Mouse (Mus musculus) retina, postnatal 1 day (tissue): ENCODE measurements at regions not wholly inside any gene's neighbourhood (a gene's known extent, or its start where the extent isn't known, plus 50 kb on each side); places are given as distances from the start of the nearest gene placed in this dataset.
"Not testable (repeated sequence)": the region's sequence is repeated elsewhere in the genome, so short reads cannot be mapped to it uniquely, and the experiment has no call there.

Source experiments
- DNase-seq: peaks from one replicate; pipeline ENCODE4 v3.0.0-alpha.2; 2012

DNA sequence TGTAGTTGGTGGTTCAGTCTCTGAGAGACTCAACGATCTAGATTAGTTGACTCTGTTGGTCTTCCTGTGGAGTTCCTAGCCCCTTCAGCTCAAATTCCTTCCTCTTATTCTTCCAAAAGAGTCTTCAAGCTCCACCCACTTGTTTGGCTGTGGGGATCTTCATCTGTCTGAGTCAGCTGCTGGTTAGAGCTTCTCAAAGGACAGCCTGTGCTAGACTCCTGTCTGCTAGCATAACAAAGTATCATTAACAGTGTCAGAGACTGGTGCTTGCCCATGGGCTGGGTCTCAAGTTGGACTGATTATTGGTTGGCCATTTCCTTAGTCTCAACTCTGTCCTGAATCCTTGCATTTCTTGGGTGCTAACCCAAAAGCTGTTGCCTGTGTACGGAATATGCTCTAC is 429.7 kb upstream of the Dab2 start:
- no peak for DNase-seq

DNA sequence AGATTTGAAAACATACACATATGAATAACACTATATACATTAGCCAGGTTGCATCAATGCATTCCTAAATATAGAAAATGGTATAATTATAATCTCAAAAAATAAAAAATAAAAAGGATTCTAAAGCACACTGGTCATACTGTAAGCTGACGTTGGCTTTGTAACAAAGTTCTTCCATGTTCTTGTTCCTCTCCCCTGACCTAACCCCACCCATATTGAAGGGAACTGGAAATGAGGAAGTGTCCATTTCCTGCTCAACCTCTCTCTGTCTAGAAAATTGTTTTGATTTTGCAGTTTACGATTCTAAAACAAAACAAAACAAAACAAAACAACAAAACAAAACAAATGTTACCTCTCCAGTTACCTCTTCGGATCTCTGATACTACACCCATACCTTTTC is 427.5 kb upstream of the Dab2 start:
- no peak for DNase-seq

DNA sequence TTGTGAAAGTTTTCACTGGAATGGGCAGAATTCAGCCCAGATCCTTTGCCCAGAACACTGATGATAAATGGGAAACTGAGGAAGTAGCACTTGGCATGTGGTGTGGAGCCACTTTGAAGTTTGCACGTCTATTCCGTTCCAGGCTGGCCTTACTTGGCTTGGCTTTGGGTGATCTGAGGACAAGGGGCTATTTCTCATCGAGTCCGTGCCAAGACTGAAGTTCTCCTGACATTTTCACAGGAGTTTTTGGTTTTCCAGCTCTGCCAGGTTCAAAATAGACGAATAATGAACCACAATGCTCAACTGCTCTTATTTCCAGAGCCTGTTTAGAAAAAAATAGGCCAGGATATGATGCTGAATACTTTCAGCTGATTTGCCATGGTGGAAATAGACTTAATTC is 421.8 kb upstream of the Dab2 start:
- no peak for DNase-seq

DNA sequence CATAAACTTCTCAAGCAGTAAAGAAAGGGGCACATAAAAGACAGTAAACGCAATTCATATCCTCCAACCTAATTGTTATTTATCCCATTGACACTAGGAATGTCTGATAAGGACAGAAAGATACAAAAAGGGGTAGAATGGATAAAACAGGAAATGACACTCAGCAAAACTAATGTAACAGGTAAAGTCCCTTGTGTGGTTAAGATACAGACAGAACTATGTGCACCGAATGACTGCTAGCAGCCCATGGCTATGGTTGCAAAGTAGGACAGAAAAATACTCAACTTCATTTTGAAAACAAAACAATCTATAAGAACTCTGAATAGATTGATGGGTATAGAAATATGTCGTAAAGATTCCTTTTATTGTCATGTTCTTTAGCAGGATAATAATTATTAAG is 408.4 kb upstream of the Dab2 start:
- DNase-seq: no peak

DNA sequence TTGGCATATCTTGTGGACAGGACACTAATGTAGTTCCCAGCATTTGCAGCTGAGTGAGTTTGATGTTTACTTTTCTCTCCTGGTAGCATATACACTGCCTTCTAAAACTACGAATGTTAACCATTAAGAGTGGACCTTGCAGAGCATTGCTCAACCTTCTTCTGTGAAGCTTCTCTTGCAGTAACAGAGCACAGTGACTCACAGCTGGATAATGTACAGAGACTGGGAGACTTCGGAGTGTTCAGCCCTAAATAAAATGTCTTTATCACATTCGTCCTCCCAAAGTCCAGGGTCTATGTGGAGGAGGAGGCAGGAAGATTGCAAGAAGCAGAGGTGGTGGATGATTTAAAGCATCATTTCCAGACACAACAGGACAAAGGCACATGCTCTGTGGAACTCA is 407.6 kb upstream of the Dab2 start:
- DNase-seq: no peak

DNA sequence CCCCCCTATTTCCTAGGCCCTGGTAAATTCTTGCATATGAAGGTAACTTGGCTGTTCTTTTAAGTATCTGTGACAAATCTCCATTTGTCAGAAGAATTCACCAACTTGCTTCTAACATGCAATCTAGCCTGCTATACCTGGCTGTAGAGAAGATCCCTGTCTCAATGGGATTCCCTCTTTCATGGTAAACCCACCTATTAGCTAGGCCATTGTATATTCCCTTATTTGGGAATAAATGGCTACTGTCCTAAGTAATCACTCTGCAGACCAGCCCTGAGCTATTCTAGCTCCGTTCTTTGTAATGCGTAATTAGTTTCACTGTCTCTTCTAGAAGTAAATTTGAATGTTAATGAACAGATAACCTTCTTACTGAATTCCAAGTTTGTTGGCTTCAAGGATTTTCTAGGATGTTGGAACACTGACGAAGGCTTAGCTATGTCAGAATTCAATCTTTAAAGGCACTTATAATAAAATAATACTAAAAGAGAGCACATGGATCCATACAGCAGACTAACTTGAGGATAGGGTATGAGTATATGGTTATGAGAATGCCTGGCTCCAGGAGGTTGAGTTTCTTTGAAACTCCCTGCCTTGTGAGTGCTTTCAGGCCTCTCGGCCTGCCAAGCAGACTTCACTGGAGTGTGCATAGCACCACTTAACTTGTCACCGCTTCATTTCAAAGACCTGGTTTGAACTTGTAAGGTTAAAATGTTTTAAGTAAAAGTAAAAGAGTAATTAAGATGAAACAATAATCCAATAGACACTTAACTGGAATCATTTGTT is 403.7 kb upstream of the Dab2 start:
- not testable (repeated sequence) for DNase-seq

DNA sequence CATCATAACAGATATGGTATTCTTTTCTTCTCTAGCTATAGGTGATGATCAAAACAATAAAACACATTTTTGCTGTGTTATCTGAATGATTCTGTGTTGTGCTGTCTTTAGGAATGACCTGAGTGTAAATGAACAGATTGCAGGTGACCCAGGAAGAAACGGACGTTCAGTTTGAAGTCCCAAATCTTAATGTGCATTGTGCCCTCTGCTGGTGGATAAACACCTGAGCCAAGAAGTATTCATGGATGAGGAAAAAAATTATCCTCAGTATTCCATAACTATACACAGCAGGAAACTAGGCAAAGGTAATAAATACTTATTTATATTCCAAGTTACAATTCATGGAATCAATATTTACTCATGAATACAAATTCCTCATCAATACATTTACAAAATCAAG is 384.3 kb upstream of the Dab2 start:
- peak; percentile 45 for DNase-seq

DNA sequence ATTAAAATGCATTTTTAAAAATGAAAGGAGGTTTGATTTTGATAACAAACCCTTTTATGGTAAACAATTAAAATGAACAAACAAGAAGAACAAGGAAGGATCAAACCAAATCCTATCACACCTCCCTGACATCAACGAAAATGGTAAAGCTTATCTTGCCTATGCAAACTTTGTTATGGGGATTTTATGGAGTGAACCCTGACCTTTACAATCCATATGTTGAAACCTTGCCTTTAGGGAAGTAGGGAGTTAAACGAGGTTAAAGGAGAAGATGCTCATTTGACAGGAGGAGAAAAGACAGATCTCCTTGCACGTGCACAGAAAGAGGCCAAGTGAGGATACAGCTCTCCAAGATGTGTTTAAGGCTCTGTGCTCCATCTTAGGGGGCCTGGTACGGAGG is 379.5 kb upstream of the Dab2 start:
- DNase-seq: no peak

DNA sequence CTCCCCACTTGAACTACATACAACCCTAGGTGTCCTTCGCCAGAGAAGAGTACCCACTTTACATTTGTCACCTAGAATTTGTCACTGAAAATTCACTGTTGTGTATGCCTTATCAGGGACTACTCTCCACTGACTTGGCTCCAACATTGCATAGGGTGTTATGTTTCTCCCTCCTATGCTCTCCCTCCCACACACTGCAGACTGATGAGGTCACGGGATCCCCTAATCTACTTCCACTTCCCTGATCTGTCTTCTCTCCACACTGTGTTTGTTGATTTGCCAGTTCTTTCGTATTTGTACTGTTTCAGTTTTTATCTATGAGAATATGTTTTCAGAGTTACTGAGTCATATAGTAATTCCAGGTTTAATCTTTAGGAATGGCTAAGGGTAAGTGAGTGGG is 371.8 kb upstream of the Dab2 start:
- DNase-seq: no peak

DNA sequence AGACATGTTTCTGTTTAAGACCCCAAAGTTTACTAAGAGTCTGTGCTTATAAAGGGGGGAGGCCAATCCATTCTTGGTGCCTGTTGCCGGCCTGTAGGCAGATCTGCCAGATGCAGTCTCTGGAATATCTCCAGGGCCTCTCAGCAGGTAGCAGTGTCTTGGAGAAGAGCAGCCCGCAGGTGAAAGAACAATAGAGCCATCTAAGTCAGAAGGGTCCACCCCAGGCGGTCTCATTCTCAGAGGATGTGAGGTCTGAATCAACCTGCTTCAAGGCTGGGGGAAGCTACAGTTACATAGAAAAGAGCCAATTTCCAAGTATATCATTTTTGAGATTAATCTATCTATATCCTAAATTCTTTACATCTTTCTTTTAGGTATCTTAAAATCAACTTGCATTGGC is 366.0 kb upstream of the Dab2 start:
- no peak for DNase-seq

DNA sequence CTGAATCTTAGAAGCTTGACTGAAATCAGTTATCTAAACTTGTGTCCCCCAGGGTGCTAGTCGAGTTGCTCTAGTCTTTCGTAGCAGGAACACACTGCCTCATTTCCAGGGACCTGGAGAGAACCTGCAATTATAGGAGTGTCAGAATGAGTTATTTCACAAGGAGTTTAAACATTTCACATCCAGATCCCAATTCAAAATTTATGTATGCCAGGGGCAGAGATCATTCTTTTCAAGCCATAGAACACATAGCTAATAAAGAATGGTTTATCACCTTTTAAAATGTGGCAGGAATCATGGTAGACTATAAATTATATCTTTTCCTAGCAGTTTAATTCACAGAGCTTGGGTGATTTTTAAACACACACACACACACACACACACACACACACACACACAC is 358.6 kb upstream of the Dab2 start:
- DNase-seq: no peak

DNA sequence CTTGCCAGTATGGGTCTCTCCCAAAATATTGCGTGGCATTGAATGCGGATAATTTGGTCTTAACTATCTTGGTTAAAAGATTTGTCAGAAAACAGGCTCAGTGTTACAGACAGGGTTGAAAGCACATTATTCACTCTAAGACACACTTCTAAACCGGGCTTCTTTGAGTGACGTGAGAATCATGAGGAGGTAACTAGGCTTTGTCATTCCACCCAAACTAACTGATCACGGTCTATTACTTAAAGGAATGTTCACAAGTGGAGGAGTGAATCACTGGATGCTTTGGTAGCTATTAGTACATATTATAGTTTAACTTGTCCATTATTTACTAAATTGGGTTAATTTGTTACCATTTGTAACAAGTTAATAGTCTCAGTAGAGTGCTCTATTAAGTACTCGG is 352.9 kb upstream of the Dab2 start:
- DNase-seq: no peak

DNA sequence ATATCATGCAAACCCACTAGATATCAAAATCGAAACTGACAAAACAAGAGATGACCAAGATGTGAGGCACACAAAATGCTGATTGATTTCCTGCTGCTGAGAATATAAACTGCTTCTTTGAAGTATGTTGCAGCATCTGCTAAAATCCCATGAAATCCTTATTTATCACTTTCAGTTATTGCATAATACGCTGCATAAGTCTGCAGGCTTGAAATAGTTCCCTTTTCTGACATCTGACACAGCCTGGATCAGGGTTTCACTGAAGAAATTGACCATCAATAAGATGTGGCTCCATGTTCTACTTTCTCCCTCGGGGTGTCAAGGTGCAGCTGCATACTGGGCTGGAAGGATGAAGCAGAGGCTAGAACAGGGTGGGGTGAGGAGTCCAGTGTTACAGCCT is 348.7 kb upstream of the Dab2 start:
- DNase-seq: no peak

DNA sequence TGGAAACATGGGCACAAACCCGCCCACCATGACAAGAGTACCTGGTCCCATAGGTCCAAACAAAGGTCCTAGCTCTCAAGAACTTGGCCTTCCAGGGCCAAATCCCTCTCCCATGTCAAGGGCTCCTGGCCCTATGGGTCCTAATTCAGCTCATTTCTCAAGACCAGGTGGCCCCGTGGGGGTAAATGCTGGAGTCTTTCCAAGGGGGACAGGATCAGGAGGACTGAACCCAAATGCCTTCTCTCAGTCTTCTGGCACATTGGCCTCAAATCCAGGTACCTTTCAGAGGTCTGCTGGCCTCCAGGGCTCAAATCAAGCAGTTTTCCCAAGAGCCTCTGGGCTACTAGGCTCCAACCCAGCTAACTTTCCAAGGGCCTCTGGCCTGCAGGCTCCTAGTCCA is 347.9 kb upstream of the Dab2 start:
- not testable (repeated sequence) for DNase-seq

DNA sequence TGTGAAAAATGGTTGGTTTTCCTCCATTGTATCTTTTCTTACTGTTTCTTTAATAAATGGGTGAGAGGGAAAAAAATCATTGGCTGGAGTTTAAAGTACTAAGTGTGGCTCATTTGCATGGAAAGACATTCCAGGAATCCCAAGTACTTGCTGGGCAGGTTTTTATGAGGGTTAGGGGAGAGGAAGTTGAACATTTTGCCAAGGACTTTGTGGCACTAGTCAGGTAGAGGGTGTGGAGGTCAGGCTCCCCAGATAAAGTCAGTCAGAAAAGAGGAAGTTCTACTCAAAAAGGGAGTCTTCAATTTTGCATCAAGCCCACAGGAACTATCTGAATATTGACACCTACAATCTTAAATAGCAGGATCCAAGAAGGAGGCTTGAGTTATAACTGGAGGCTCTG is 346.5 kb upstream of the Dab2 start:
- DNase-seq: no peak

DNA sequence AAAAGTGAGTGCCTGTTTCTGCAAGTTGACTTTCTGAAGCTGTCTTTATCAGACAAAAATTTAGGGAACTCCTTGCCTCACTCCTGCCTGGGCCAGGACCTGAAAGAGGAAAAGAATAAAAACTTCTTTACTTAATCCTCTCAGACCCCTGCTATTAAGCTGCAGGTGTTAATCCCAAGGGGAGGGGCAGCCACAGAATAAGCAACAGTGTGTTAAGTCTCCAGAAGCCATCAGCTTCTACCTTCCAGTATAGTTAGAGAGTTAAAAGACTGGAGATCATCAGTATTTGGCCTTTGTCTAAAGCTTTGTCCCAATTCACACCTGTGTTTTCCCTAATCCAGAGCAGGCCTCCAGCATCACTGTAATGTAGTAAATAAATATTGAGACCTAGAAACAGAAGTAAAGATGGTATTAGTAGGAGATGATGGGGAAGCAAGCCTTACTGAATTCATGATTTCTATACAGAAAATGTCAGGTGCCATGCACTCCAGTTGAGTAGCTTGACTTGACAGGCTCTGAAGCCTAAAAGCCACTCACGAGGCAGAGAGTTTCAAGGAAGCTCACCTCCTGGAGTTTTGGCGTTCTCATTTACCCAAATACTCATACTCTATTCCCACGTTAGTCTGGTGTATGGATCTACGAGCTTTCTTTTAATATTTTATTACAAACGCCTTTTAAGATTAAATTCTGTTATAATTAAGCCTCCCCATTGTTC is 308.1 kb upstream of the Dab2 start:
- no peak for DNase-seq

DNA sequence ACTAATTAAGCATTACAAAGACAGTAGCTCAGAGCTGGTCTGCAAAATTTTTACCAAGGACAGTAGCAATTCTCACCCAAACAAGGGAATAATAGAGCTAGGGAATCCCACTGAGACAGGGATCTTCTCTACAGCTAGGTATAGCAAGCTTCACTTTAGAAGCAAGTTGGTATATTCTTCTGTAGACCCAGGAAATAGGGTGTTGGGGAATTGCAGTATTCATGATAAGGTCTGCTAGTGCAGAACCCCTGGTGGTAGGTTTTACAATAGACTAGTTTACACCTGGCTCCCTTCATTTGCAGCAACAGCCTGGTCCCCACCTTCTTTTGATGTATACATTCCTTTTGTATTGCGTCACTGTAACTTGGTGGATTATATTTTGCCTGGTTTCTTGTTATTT is 307.4 kb upstream of the Dab2 start:
- DNase-seq: not testable (repeated sequence)

DNA sequence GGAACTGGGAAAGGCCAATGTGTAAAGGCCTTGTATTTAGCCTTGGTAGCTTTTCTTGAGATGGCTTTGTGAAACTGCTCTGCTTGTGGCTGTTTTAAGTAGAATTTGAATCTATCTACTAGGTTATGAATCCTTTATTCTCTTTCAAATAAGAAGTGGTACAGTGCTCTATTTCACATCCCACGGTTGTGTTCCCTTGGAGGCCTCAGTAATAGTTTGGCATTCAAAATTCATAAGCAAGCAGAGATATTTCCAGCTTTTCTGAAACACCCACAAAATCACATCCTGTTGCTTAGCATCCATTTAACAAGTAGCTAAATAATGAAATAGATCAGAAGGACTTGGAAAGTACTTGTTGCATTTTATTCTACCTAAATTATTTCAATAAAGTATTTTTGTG is 298.8 kb upstream of the Dab2 start:
- DNase-seq: no peak

DNA sequence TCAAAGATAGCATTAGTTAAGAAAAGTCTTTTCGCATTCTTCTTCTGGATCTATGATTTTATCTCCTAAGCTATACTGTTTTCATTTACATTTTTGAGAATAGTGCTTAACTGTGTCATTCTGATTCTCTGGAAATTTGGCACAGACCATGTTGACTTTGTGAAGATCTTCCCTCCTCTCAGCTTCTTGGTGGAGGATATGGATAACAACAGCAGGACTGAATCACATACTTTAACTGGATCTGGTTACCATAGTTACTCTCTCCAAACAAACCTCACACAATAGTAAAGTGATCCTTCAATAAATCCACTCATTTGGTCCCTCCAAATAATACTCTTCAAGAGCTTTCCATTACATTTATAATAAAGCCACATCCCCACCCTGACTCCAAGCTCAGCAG is 298.2 kb upstream of the Dab2 start:
- DNase-seq: no peak

DNA sequence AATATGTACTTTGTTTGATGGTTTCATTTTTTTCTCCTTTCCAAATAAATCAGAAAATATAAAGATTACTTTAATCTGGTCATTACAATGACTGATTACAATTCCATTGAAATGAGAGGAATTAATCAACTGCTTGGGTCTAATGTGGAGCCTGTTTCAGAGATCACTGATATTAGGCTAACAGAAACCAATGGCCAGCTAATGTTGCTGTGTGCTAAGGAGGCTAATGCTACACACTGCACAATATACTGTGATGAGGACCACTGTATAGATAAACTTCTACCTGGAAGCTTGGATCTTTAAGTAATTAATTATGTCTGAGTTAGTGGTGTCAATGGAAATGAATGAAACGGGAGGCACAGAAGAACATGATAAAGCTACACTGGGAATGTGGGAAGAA is 284.6 kb upstream of the Dab2 start:
- no peak for DNase-seq

DNA sequence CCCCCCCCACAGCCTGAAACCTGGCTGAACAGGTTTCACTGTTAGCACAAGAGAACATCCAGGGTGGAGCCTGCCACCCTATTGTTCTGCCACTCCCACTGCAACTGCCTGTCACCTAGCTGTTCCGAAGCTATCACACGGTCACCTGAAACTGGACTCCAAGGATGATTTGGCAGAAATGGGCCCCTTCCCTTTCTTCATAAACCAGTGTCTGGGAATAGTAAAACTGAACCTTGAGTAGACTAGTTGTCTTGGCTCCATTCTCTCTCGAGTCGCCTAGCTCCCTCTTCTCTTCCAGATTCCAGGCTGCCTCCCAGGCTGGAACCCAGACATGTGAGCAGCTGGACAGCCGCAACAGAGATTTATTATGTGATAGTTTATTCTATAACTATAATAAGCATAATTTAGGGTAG is 282.9 kb upstream of the Dab2 start:
- DNase-seq: no peak

DNA sequence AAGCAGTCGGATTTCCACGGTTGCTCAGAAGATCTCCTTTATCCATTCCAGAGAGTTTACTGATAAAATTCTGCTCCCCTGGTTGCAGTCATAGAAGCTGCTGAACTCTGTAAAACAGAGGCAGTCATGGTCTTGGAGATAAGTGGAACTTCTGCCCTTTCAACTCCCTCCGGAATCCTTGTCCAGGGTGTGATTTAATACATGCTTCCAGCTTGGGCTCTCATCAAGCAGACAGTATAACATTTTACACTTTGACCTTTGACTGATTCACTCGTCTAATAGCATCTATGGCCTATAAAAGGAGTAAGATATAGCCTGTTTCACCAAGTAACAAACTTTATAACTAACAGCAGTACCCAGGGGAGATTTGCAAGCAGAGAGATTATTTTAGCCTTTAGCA is 274.0 kb upstream of the Dab2 start:
- no peak for DNase-seq

DNA sequence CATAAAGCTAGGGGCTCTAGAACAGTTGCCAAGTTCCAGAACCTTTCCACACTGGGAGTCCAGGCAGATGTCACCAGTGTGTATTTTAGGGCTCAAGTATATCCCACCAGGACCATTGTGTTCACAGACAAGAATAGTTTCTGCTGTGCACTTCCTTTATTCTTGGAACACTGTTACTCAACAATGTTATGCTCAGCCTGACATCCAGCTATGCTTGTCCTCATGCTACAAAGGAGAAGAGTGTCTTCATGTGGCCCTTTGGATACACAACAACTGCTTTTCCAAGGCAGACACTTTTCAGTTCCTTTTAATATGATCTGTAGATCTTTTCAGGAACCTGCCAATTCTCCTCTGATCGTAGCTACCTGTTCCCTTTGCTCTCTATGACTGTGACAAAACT is 270.4 kb upstream of the Dab2 start:
- no peak for DNase-seq

DNA sequence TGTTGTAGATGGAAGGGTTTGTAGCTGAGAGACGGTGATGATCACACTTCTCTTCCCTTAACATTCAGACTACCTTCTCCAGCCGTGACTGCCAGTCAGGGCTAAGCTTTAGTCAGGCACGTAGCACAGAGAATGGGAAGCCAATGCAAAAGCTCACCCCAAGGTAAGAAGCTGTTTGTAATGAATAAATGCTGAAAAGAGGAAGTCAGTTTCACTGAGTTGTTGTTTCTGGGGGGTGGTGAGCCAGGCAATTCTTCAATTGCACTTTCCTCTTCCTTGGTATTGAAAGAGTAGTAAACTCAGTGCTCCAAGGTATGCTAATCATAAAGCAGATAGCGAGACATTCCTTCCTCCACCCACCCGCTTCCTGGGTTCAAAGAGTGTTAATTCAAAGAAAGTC is 269.2 kb upstream of the Dab2 start:
- DNase-seq: no peak

DNA sequence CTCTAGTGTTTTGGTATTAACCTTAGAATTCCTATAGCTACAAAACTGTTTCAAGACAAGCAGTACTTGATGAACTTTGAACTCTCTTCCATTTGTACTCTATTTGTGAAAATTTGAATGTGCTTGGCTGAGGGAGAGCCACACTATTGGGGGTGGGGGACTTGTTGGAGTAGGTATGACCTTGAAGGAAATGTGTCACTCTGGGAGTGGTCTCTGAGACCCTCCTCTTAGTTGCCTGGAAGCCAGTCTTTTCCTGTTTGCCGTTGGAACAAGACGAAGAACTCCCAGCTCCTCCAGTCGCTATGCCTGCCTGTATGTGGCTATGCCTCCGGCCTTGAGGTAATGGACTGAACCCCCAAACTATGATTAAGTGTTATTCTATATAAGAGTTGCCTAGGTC is 265.4 kb upstream of the Dab2 start:
- DNase-seq: no peak
